Mouse (Mus musculus) urinary bladder, postnatal 14 days (tissue): ENCODE measurements around the gene Kcnj6.
"Not testable (repeated sequence)": the region's sequence is repeated elsewhere in the genome, so short reads cannot be mapped to it uniquely, and the experiment has no call there.

Experiments used
- DNase-seq: peaks from one replicate; pipeline ENCODE4 v3.0.0; 2021; ENCODE audit warnings: low spot score

Kcnj6 gene

DNA sequence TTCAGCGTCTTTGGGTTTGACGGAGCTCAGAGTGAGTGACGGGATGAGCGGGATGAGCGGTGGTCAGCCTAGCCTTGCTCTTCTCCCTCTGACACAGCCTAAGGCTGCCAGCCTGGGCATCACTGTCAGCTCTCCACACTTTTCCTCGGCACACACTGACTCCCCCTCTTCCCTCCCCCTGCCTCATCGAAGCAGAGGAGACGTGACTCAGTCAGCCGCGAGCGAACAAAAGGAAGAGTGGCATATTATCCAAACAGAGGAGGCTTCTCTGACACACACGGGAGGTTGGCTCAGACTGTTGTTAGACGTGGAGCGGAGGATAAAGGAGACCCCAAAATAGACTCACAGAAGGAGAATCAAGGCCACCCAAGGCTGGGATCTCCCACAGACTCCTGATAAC lies 147.1 kb downstream of the Kcnj6 start:
- DNase-seq = no peak

DNA sequence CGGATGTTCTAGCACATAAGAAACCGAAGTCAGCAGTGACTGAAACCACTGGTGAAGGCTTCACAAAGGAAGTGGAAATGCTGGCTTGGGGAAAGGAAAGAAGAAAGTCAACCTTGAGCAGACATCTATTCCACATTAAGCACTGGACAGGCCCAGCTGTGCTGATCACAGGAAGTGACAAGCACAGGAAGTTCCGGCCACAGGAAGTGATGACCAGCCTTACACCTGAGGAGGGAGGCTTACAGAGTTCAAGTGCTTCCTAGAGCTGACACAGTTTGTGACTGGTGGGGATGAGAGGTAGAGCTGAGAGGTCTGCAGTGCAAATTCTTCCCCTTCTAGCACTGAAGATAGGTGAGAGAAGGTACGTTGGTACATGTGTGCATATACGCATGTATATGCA lies 151.5 kb downstream of the Kcnj6 start:
- DNase-seq = no peak

DNA sequence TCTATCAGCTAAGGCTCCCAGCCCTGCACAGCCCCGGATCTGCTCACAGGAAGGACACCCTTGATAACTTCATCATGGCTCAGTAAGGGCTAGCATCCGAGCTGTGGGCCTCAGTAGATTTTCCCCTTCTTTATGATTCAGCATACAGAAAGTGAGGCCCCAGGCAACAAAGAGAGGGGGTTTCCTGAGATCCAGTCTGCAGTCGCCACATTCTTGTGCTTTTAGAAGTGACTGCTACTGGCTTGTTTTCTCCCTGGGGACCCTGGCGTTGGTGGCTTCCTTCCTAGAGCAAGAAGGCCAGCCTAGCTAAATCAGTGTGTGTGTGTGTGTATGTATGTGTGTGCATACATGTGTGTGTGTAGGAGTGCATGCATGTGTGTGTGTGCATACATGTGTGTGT lies 152.7 kb downstream of the Kcnj6 start:
- DNase-seq = no peak

DNA sequence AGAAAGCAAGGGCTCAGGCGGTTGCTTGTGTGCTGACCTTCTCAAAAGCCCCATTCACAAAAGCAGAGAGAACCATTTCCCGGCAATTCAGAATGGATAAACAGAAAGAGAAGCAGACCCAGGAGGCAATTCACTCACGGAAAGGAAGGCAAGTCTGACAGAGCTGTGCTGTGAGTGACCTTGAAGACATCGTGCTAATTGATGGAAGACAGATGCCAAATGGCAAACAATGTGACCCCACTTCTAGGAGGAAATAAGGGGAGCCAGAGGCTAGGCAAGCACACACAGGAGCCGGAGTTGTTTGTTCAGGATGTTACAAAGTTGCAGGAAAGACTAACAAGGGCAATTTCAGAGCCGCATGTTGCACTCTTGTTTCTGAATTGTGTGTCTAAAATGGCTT lies 158.1 kb downstream of the Kcnj6 start:
- DNase-seq = no peak

DNA sequence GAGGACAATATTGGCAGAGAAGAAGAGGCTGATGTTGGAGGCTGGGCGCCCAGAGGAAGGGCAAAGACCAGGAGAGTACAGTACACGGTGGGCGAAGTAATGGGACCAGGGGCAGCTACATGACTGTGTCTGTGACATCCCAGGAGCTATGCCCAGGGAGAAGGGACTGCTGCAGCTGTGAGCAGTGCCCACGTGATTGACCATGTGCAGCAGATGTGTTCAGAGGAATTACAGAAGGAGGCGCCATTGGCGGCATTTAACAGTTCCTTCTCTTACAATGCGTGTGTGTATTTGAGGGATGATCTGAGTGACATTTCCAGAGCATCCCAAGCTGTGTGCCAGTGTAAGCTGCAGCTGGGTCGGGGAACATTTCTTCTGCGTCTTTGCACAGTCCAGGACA lies 159.6 kb downstream of the Kcnj6 start:
- no peak for DNase-seq

DNA sequence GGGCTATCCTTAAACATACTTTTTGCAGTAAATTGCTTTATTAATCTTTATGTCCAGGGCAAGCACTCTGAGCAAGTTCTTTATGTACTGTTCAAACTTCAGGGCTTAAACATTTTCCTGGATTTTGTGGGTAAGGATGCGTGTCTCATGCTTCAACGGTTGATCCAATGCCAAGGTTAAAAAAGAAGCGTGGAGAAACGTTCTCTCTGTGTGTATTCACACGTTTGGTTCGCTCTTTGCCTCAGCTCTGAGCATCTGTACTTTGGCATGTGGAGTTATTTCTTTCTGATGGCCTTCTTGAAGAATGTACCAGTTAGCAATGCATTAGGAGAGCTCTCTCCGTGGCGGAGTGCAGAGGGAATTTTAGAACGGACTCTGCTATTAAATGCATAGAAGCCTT lies 163.0 kb downstream of the Kcnj6 start:
- no peak for DNase-seq

DNA sequence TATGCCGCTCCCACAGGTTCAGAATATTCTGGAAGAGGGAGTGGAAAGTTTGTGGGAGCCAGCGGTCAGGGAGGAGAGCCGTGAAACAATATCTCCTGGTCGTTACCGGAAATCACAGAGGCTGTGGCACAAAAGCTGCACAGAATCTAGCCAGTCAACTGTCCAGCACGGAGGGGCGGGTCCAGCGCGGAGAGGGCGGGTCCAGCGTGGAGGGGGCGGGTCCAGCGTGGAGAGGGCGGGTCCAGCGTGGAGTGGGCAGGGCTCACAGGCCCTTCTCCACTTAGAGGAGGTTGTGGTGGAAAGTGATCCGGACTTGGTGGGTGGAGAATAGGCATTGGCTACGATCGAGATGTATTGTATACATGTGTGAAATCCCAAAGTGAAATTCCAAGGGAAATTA lies 169.3 kb downstream of the Kcnj6 start:
- DNase-seq = no peak

DNA sequence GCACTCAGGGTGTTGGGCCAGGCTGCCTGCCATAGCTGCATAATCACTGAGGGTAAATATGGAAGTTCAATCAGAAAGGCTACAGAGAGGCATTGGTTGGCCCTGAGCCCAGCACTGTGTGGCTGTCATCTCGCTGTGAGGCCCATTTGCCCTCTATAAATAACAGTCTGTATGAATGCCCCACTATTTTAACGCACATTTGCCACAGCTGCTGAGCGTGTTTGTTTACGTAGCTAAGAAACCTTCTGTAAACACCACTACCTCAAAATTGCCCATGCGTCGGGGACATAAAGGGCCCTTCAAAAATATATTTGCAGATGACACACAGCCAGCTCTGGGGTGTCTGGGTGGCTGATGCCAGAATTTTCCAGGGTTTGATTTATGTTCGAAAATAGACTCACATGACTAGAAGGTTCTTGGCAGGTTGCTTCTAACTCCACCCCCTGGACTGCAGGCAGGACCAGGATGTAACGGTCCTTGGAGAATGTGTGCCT lies 170.4 kb downstream of the Kcnj6 start:
- DNase-seq = no peak

DNA sequence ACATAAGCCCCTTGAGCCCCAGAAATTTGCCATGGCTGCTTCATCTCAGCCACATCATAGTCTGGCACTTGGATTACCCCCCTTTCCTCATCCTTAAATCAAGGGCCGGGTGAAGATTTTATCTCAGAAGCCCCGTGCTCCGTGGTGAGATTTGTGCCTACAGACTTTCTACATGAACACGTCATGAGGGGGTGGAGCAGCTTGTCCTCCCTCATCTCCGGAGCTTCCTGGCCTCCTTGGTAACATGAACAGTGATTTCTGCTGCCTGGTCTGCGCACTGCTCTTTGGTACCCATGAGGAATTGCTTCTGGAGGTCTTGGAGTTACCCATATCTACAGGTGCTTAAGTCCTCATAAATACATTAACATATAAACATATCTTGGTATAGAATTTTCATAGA lies 172.2 kb downstream of the Kcnj6 start:
- no peak for DNase-seq

DNA sequence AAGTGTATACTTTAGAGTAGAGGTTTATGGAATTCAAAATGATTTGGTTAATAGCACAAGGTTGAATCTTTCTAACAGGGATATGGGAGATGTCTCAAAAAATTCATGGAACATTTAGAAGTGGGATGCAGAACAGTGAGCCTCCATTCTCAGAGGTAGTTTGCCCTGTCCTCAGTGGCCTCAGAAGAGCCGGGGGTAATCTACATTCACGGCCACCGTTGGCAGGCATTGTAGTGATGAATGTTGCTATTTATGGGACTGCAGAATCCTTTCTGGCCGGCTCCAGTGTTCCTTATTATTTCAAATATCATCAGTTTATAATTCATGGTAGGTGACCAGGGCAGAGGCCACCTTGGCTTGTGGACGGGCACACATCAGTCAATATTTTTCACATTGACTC lies 174.9 kb downstream of the Kcnj6 start:
- DNase-seq = no peak

DNA sequence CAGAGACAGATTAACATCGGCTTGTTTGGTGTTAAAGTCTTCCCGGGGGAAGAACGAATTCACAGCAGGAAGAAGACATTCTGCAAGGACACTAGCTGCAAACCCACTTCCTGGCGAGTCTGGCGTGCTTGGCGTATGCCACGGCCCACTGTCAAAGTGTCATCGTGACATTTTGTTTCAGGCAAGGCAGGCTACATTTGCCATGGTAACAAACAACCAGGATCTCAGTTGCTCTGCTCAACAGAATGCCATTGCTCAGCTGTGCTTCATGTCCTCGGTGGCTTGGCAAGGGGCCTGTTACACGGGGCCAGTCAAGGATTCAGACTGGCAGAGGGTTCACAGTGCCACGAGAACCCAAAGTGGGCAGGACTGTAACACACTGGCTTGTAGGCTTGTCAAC lies 175.9 kb downstream of the Kcnj6 start:
- DNase-seq = no peak

DNA sequence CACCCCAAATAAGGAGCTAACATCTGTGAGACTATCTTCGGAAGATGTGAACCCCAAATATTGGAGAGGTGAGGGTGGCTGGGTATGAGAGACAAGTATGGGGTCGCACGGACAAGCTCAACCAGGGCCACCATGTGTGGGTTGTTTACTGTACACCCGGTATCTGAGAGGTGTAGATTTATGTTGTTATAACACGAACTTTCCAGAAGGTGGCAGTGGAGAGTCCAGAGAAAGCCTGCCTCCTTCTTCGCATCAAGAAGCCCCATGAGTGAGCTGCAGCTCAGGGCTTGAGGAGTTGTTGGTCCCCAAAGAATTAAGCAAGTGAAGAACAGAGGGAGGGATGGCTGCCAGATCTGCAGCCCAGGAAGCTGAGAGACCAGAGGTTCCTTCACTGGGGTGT lies 181.1 kb downstream of the Kcnj6 start:
- no peak for DNase-seq

DNA sequence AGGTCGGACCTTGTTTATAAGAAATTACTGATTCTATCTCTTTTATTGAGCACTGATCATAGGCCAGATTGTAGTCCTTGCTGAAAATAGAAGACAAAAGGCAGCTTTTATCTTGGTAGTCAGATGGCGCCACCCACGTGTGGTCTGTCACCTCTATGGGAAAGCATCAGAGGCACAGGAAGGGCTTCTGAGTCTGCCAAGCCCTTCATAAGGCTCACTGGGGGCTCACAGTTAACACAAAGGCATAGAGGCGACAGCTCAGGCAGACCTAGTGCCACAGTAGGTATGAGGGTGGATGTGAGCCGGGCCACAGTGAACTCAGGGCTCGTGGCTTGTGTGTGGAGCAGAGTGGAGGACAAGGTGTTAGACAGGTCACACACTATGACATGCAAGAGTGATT lies 181.6 kb downstream of the Kcnj6 start:
- DNase-seq = no peak

DNA sequence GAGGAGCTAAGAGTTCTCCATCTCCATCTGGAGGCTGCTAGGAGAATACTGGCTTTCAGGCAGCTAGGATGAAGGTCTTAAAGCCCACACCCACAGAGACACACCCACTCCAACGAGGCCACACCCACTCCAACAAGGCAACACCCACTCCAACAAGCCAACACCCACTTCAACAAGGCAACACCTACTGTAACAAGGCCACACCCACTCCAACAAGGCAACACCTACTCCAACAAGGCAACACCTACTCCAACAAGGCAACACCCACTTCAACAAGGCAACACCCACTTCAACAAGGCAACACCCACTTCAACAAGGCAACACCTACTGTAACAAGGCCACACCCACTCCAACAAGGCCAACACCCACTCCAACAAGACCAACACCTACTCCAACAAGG lies 188.2 kb downstream of the Kcnj6 start:
- DNase-seq = not testable (repeated sequence)

DNA sequence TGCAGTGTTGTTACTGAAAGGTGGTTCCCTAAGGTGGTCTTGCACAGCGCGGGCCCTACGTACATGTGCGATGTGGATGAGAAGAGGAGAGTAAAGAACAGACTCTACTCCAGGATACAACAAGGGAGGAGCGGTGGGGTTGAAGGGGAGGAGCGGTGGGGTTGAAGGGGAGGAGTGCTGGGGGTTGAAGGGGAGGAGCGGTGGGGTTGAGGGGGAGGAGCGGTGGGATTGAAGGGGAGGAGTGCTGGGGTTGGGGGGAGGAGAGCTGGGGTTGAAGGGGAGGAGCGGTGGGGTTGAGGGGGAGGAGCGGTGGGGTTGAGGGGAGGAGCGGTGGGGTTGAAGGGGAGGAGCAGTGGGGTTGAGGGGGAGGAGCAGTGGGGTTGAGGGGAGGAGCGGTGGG lies 199.3 kb downstream of the Kcnj6 start:
- no peak for DNase-seq

DNA sequence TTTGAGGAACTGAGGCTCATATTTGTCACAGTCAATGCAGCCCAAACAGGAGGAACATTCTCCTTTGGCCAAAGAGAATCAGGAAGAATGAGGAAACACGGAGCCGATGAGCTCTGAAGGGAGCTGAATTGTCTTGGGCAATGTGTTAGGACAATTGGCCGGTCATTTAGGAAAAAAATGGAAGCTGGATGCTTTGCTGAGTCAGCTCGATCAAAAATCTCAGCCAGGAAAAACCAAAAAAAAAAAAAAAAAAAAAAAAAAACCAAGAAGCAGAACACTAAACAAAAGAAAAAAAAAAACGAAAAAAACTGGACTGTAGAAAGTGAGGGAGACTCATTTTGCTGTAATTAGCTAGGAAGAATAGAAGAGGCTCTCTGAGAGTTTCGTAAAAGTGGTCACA lies 200.1 kb downstream of the Kcnj6 start:
- DNase-seq = no peak

DNA sequence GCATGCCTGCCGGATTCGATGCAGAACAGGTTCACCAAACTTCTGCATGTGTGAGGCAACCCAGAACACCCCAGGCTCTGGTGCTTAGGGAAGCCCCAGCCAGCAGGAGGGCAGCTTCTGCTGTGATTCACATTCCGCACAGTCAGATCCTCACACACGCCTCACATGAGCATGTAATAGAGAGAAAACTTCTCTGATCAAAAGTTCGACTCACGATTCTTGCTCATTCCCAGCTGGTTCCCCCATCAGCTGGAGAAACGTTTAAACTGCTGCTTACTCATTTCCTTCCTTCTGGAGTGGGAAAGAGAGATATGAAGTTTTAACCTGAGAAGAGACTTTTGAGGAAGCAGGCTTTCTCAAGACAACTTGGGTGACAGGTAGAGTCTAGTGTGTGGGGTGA lies 204.5 kb downstream of the Kcnj6 start:
- no peak for DNase-seq

DNA sequence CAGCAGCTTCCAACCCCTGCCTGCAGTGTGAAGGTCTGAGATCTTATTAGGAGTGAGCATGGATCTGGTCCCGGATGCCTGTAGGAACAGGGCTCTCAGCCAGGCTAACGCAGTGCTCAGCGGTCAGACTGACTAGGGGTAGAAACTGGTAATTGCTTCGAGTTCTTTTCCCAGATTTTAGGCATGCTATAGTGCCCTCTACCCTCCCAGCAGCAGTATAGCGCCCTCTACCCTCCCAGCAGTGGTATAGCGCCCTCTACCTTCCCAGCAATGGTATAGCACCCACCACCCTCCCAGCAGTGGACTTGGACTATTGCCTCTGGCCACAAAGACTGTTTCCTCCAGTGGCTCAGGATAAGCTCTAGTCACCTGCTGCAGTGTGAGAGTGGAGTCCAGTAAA lies 207.5 kb downstream of the Kcnj6 start:
- DNase-seq = no peak

DNA sequence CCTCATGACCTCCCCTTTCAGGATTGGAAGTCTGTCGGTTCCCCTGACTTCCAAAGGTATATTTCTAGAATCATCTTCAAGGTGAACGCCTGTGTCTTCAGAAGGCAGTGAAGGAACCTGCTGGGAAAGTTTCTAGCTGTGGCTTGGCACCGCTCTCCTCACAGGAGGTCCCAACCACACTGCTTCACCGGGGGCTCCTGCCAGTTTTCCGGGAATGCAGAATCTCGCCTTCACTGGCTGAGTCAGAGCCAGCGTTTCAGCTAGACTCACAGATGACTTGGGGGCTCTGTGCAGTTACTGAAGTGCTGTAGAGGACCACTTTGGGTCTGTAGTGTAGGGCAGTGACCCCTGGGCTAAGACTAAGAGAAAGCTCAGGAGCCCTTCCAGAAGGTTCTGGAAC lies 208.8 kb downstream of the Kcnj6 start:
- DNase-seq = no peak

DNA sequence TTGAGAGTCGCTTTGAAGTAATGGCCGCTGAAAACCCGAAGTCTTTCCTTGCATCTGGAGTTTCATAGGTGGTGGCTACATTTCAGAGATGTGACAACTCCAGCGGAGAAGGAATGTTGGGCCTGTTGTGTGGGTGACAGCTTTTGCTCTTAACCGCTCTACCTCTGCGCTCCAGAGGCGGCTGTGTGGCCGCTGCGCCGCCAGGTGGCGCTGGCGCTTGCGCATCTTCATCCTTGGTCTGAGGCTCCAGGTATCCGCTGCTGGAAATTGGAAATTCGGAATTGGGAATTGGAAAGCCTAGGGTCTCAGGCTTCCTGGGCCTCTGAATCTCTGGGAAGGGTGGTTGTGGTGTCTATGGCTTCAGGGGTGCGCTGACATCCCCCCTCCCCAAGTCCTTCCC lies 209.3 kb downstream of the Kcnj6 start:
- peak; percentile 59 for DNase-seq

DNA sequence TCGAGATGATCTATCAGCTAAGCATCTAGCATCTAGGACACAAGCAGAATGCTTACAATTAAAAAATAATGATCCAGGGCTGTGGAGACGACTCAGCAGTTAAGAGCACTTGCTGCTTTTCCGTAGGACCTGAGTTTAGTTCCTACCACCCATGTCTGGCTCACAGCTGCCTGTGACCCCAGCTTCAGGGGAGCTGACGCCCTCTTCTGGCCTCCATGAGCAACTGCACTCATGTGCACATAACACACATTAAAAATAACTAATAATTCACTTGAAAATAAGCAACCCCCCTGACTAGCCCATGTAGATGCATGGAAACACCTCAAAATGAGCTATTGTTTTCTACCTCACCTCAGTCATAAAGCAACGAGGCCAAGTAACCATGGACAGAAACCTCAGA lies 211.6 kb downstream of the Kcnj6 start:
- no peak for DNase-seq

DNA sequence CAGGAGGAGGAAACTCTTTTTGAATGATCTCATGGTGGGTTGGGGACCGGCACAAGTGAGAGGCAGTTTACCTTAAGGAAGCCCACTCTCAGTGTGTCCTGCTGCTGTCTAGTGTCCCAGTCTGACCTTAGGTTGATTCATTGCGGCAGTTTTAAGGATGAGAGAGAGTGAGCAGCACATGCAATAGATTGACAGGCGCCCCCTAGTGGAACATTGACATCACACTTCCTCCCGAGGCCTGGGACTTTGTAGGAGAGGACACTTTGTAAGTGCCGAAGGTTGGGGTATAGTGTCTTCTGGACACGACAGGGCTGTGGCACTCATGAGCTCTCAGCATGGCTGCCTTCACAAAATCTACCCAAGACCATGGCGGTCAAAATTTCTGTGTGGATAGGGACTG lies 213.8 kb downstream of the Kcnj6 start:
- DNase-seq = no peak

DNA sequence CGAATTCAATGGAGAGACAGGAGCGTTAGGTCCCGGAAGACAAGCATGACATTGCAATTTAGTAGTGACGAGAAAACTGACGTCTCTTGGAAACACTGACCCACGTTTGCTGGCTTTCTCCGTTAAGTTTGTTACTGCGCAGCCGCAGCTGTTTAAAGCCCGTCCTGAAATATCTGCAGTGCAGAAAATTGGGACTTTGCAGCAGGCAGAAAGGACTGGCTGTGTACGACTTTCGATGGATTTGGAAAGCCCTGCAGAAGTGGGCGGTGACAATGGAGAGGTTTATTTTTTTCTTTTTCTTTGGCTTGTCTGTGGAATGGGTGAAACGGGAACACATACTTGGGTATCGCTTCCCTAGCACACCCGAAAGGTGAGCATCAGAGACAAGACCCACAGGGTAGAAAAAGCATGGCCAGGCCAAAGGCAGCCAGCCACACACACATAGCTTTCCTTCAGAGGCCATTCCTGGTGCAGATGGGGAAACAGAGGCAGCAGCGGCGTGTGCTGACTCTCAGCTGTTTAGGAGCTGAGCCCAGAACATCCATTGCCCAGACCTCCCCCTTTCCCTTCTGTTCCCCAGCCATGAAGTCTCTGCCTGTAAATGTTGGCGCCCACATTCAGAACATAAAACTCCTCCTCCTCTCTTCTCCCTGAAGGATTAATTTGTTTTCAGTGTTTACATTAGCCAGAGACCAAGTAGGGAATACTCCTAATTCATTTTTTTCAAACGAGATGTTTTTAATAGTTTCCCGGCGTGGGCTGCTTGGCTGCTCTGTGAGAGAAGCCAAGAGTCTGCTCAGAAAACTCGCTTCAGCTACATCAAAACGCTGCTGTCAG lies 215.2 kb downstream of the Kcnj6 start:
- peak; percentile 12 for DNase-seq

DNA sequence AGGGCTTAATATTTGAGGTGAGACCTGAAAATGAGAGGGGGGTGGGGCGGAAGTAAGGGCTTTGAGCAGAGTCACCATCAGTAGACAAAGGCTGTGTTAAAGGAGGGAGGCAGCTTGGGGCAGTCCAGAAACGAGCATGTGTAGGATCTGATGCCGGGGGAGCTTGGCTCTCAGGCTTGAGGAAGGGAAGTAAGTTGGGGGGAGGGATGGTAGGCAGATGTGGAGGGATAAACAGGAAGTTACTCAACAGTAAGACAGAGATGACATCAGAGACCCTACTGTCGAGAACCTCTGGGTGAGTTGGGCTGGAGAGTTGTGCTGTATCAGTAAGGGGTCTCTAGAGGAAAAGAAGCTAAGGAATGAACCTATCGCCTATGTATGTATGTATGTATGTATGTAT lies 223.6 kb downstream of the Kcnj6 start:
- no peak for DNase-seq
